Mouse (Mus musculus) erythroblast, embryonic 14.5 days (primary cell): Measurements from ENCODE around the gene Mpig6b. TPM values are rescaled to one million over a fixed set of nuclear protein-coding genes. Genes with fewer than 3 reads are reported as not detected.

Experiments
- H3K27me3 ChIP-seq: 2 replicates; pipeline ENCODE4 v1.6.1; 2012; ENCODE audit warnings: inconsistent platforms; ENCODE audit not compliant: control insufficient read depth
- H3K36me3 ChIP-seq: 2 replicates; pipeline ENCODE4 v1.6.1; 2012; ENCODE audit warnings: mild to moderate bottlenecking, inconsistent platforms; ENCODE audit not compliant: control insufficient read depth
- H3K4me1 ChIP-seq: 2 replicates; pipeline ENCODE4 v1.6.1; 2012; ENCODE audit warnings: inconsistent platforms; ENCODE audit not compliant: control insufficient read depth
- H3K4me3 ChIP-seq: replicated peaks from 2 replicates; pipeline ENCODE3; 2012; ENCODE audit warnings: moderate library complexity, mild to moderate bottlenecking, inconsistent platforms
- H3K9me3 ChIP-seq: 2 replicates; pipeline ENCODE4 v1.6.1; 2012; ENCODE audit warnings: low read length, inconsistent platforms, mixed read lengths; ENCODE audit not compliant: control insufficient read depth
- GATA1 ChIP-seq: IDR thresholded peaks from 2 replicates; pipeline ENCODE4 v1.6.1; 2012; ENCODE audit warnings: low read length, inconsistent platforms, mixed read lengths
- TAL1 ChIP-seq: IDR thresholded peaks from 3 replicates; pipeline ENCODE4 v1.6.1; 2012; ENCODE audit warnings: low read length, inconsistent platforms, mixed read lengths
- polyA plus RNA-seq: library from polyadenylated mRNA; stranded (reverse); fragments of >175 nt; gene quantifications from 2 replicates; pipeline ENCODE4 v1.2.3, GENCODE M21; 2012

The Mpig6b gene
- polyA plus RNA-seq, 1 experiment = 0.05 TPM

GRCm38 (mm10) chr17:35024261-35024660 is 41.7 kb downstream of the Mpig6b start:
- Histone ChIP-seq H3K27me3 (peaks cover 2% of the 10 kb centered on the region; the same call in 1 of the 2 replicates), H3K4me3 (no peak overlapping the region), H3K9me3 (no peaks in the 10 kb centered on the region), H3K4me1 (peaks cover 58% of the 10 kb centered on the region), H3K36me3 (no peaks in the 10 kb centered on the region)
- TF ChIP-seq GATA1 (no peak), TAL1 (no peak)

- Histone ChIP-seq H3K27me3 (peaks cover 2% of the 10 kb centered on the region; the same call in 1 of the 2 replicates), H3K36me3 (no peaks in the 10 kb centered on the region), H3K9me3 (no peaks in the 10 kb centered on the region), H3K4me1 (peaks cover 58% of the 10 kb centered on the region), H3K4me3 (no peak overlapping the region)
- TF ChIP-seq GATA1 (no peak), TAL1 (no peak)
Measured at GRCm38 (mm10) chr17:35023756-35024155, 42.2 kb downstream of the Mpig6b start.

- peaks cover 57% of the 10 kb centered on the region for H3K4me1 ChIP-seq
- H3K27me3 ChIP-seq = peaks cover 2% of the 10 kb centered on the region; the same call in 1 of the 2 replicates
- H3K9me3 ChIP-seq = no peaks in the 10 kb centered on the region
- TF ChIP-seq GATA1 (no peak), TAL1 (no peak)
- H3K4me3 ChIP-seq = no peak overlapping the region
- H3K36me3 ChIP-seq = no peaks in the 10 kb centered on the region
Measured at GRCm38 (mm10) chr17:35023221-35023620, 42.8 kb downstream of the Mpig6b start.

- Histone ChIP-seq H3K9me3 (no peaks in the 10 kb centered on the region), H3K4me1 (peaks cover 58% of the 10 kb centered on the region), H3K36me3 (no peaks in the 10 kb centered on the region), H3K27me3 (peaks cover 2% of the 10 kb centered on the region; the same call in 1 of the 2 replicates), H3K4me3 (no peak overlapping the region)
- TF ChIP-seq TAL1 = no peak
- no peak for TF ChIP-seq GATA1
Measured at GRCm38 (mm10) chr17:35022541-35023060, 43.4 kb downstream of the Mpig6b start.

- Histone ChIP-seq H3K4me1 (peaks cover 56% of the 10 kb centered on the region), H3K36me3 (peaks cover 2% of the 10 kb centered on the region), H3K4me3 (no peak overlapping the region), H3K9me3 (no peaks in the 10 kb centered on the region), H3K27me3 (peaks cover 2% of the 10 kb centered on the region; the same call in 1 of the 2 replicates)
- peak; percentile 63 for TF ChIP-seq GATA1
- no peak; the same call in 2 of the 3 replicates for TF ChIP-seq TAL1
Measured at GRCm38 (mm10) chr17:35021842-35022477, 44.0 kb downstream of the Mpig6b start.

GRCm38 (mm10) chr17:35021163-35021808 is 44.7 kb downstream of the Mpig6b start:
- no peak for TF ChIP-seq TAL1
- no peak for TF ChIP-seq GATA1
- Histone ChIP-seq H3K4me1 (peaks cover 62% of the 10 kb centered on the region), H3K27me3 (peaks cover 2% of the 10 kb centered on the region; the same call in 1 of the 2 replicates), H3K9me3 (no peaks in the 10 kb centered on the region), H3K4me3 (peak overlapping the region; percentile 24), H3K36me3 (peaks cover 9% of the 10 kb centered on the region)

- H3K9me3 ChIP-seq = no peaks in the 10 kb centered on the region
- H3K36me3 ChIP-seq = peaks cover 16% of the 10 kb centered on the region
- H3K4me3 ChIP-seq = no peak overlapping the region
- H3K4me1 ChIP-seq = peaks cover 63% of the 10 kb centered on the region
- peaks cover 2% of the 10 kb centered on the region; the same call in 1 of the 2 replicates for H3K27me3 ChIP-seq
- TF ChIP-seq TAL1 (no peak), GATA1 (no peak)
Measured at GRCm38 (mm10) chr17:35020551-35020950, 45.4 kb downstream of the Mpig6b start.

GRCm38 (mm10) chr17:35019894-35020293 is 46.1 kb downstream of the Mpig6b start:
- no peak for TF ChIP-seq GATA1
- TF ChIP-seq TAL1 = no peak
- no peaks in the 10 kb centered on the region for H3K9me3 ChIP-seq
- peaks cover 23% of the 10 kb centered on the region for H3K36me3 ChIP-seq
- peaks cover 2% of the 10 kb centered on the region; the same call in 1 of the 2 replicates for H3K27me3 ChIP-seq
- peaks cover 63% of the 10 kb centered on the region for H3K4me1 ChIP-seq
- no peak overlapping the region for H3K4me3 ChIP-seq

GRCm38 (mm10) chr17:35018171-35018570 is 47.8 kb downstream of the Mpig6b start:
- H3K36me3 ChIP-seq = peaks cover 40% of the 10 kb centered on the region
- H3K9me3 ChIP-seq = no peaks in the 10 kb centered on the region
- H3K27me3 ChIP-seq = no peaks in the 10 kb centered on the region
- H3K4me3 ChIP-seq = no peak overlapping the region
- no peak for TF ChIP-seq TAL1
- TF ChIP-seq GATA1 = no peak
- peaks cover 52% of the 10 kb centered on the region for H3K4me1 ChIP-seq
